14 mouse cellular contexts compared by ENCODE assay signal in the genomic region with DNA sequence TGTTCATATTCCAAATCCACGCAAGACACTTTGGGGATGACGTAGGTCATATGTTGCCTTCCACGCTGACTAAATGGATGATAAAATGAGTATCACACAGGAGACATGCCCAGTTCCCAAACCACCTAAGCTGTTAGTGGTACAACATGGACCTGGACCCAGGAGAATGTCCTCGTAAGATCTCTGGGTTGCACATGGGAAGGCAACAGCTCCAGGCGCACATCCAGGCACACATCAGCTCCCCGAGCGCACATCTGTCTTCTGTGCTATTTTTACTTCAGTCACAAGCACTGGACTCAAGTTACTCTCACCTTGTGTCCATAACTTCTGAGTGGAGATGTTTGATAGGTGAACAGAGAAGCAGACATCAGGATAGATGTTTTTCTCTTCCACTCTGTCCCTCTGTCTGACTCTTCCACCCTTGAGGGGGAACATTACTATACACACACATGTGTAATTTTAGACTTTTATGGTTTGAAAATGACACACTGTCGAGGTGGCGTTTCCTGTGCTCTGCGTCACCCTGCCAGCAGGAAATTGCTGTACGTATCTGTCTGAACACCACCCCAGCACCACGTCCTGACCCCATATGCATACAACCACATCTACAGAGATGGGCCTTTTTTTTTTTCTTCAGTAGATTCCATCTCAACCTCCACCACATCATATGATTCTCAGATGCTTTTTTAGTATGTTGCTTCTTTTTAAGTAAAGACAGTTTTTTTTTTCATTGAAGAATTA. TPM values are rescaled to one million over a fixed set of nuclear protein-coding genes. Genes with fewer than 3 reads are reported as not detected.
DNase-seq lines count a peak whose midpoint lies in the region; ATAC-seq and TF ChIP-seq lines count a peak whose summit lies in the region.
"Had no signal": no experiment of that assay in that cellular context is flagged by ENCODE, and none has a peak within 500 bp of the region (broad histone marks: within the 10 kb centered on the region; RNA-seq: fewer than 3 reads in every experiment).

No protein-coding gene starts in this region.

- ATAC-seq in lung, postnatal 0 days: peak; percentile 21; the same call in 1 of the 2 replicates
- no peak for ATAC-seq in hindbrain, embryonic 12.5 days (ENCODE audit: low FRiP score)
- ATAC-seq: forebrain, embryonic 14.5 days; intestine, embryonic 16.5 days had no signal

- no peak overlapping the region for H3K4me2 ChIP-seq in lung, postnatal 0 days (replicated peaks; ENCODE audit: low read depth, low read length)
- no peak overlapping the region for H3K4me2 ChIP-seq in hindbrain, embryonic 12.5 days (replicated peaks)
- H3K4me2 ChIP-seq: embryonic facial prominence, embryonic 12.5 days; liver, embryonic 15.5 days had no signal

- H3K9ac ChIP-seq in lung, postnatal 0 days (replicated peaks; ENCODE audit: low read depth): no peak overlapping the region
- H3K9ac ChIP-seq in hindbrain, embryonic 12.5 days: no peak overlapping the region
- H3K9ac ChIP-seq: embryonic facial prominence, embryonic 12.5 days; liver, embryonic 15.5 days had no signal

- no peaks in the 10 kb centered on the region for H3K4me1 ChIP-seq in lung, postnatal 0 days (ENCODE audit: insufficient read depth, low read depth, low read length)
- peaks cover 5% of the 10 kb centered on the region for H3K4me1 ChIP-seq in cortical plate, adult 2 months (ENCODE audit: control insufficient read depth, insufficient read depth, low read length)
- H3K4me1 ChIP-seq in hindbrain, embryonic 12.5 days: no peaks in the 10 kb centered on the region
- H3K4me1 ChIP-seq: embryonic facial prominence, embryonic 12.5 days; liver, embryonic 15.5 days had no signal

- no peaks in the 10 kb centered on the region for H3K9me3 ChIP-seq in lung, postnatal 0 days (ENCODE audit: low read length)
- no peaks in the 10 kb centered on the region for H3K9me3 ChIP-seq in hindbrain, embryonic 12.5 days (replicated peaks)
- H3K9me3 ChIP-seq: embryonic facial prominence, embryonic 12.5 days; liver, embryonic 15.5 days had no signal

- H3K36me3 ChIP-seq in lung, postnatal 0 days (ENCODE audit: insufficient read depth, low read length): no peaks in the 10 kb centered on the region
- H3K36me3 ChIP-seq in hindbrain, embryonic 12.5 days: no peaks in the 10 kb centered on the region
- H3K36me3 ChIP-seq: embryonic facial prominence, embryonic 12.5 days; liver, embryonic 15.5 days had no signal

- H3K4me3 ChIP-seq in lung, postnatal 0 days (ENCODE audit: low read depth, low read length): no peak overlapping the region
- no peak overlapping the region for H3K4me3 ChIP-seq in cortical plate, adult 2 months (ENCODE audit: insufficient read depth, low read length)
- H3K4me3 ChIP-seq in hindbrain, embryonic 12.5 days: no peak overlapping the region
- H3K4me3 ChIP-seq: embryonic facial prominence, embryonic 12.5 days; heart, adult 2 months; liver, embryonic 15.5 days had no signal

- no peak for DNase-seq in lung, postnatal 0 days (ENCODE audit: low spot score)
- no peak for DNase-seq in lung, adult 18-20 months
- DNase-seq in naive thymus-derived CD4-positive, alpha-beta T cell, adult 2 months (ENCODE audit: low read depth): peak; percentile 92
- DNase-seq in thymus, postnatal 36 days: peak; percentile 55 to 76
- no peak for DNase-seq in left cerebral cortex, adult 18-20 months (ENCODE audit: low spot score in 2 of 2)
- DNase-seq: cerebellum, adult 9-11 months had no signal

- no peaks in the 10 kb centered on the region for H3K27me3 ChIP-seq in lung, postnatal 0 days (replicated peaks; ENCODE audit: insufficient read depth, low read length)
- H3K27me3 ChIP-seq in hindbrain, embryonic 12.5 days: no peaks in the 10 kb centered on the region
- H3K27me3 ChIP-seq: embryonic facial prominence, embryonic 12.5 days; liver, embryonic 15.5 days had no signal

- no peak for TF ChIP-seq EP300 in lung, postnatal 0 days (IDR thresholded peaks at IDR 0.05)

- 58% methylated on average over 12 of the region's 12 CpGs for WGBS in lung, postnatal 0 days
- 85% methylated on average over 12 of the region's 12 CpGs for WGBS in hindbrain, embryonic 12.5 days

- TF ChIP-seq CTCF in lung, postnatal 0 days (IDR thresholded peaks at IDR 0.05): no peak
- no peak for TF ChIP-seq CTCF in cortical plate, adult 2 months (IDR thresholded peaks at IDR 0.05; ENCODE audit: extremely low read depth, insufficient read depth, low read length)

- H3K27ac ChIP-seq in lung, postnatal 0 days (ENCODE audit: low read length): no peak overlapping the region
- 0 out of 2 replicates have a peak overlapping the region, but pooled peaks have one; percentile 33 for H3K27ac ChIP-seq in cortical plate, adult 2 months (ENCODE audit: insufficient read depth, low read length)
- H3K27ac ChIP-seq in hindbrain, embryonic 12.5 days: no peak overlapping the region
- H3K27ac ChIP-seq: embryonic facial prominence, embryonic 12.5 days; heart, adult 2 months; liver, embryonic 15.5 days; stomach, postnatal 0 days had no signal

- no peak for TF ChIP-seq POLR2A in cortical plate, adult 2 months (IDR thresholded peaks at IDR 0.05; ENCODE audit: extremely low read depth, insufficient read depth, low read length)

RNA-seq across cellular contexts. Expression of gene Sytl2, which starts 51.6 kb away (rescaled TPM):
- 7.4 and 8.0 TPM in 2 replicates for polyA plus RNA-seq in lung, postnatal 0 days (2015; fragmentation: Nextera tagmentation; extraction: Ambion mirVana)
- 119 and 134 TPM in 2 replicates for polyA plus RNA-seq in cortical plate, adult 2 months (2012; rRNA removed)
- total RNA-seq in left cerebral cortex, adult 18-20 months (2021): 10 to 100 TPM; 75.7 to 76.7 TPM
- 5.6 and 6.7 TPM in 2 replicates for polyA plus RNA-seq in hindbrain, embryonic 12.5 days (2016; fragmentation: Nextera tagmentation; extraction: Ambion mirVana)

Comparison
In these comparisons a context has a peak if more than half of its experiments do, and no peak if none do; other contexts are left out.
1. DNase-seq: peak in naive thymus-derived CD4-positive, alpha-beta T cell, adult 2 months (single experiment) and thymus, postnatal 36 days (2 of 2); none in lung, postnatal 0 days (single experiment), lung, adult 18-20 months (0 of 2) and left cerebral cortex, adult 18-20 months (0 of 2).
2. RNA of gene Sytl2, which starts 51.6 kb away (polyA plus RNA-seq): 119 to 134 TPM in cortical plate, adult 2 months; 7.4 to 8.0 TPM in lung, postnatal 0 days and 5.6 to 6.7 TPM in hindbrain, embryonic 12.5 days; every median in the first group is over 10 times any median in the second.